Comparison of ENCODE assay signal across 23 mouse cellular contexts in the genomic region with DNA sequence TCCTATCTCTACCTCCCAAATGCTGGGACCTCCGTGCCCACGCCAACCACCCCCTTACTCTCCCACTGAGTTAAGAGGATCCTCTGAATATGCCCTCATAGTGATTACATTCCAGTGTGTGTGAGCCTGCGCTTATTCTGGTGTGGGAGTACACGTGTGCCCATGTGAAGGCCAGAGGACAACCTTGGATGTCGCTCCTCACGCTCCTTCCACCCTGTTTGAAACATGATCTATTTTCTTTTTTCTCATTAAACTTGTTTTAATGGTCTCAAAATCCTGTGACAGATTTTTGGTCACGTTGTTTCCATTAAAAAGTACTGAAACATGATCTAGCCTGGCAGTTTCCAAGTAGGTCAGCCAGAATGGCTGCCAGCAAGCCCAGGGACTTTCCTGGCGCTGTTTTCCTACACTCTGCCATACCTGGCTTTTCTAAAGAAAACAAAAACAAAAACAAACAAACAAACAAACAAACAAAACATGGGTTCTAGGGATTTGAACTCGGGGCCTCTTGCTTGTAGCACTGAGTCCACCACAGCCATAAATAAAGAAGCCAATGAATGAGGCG. TPM values are rescaled to one million over a fixed set of nuclear protein-coding genes. Genes with fewer than 3 reads are reported as not detected.
DNase-seq lines count a peak whose midpoint lies in the region; ATAC-seq lines count a peak whose summit lies in the region.
"Had no signal": no experiment of that assay in that cellular context is flagged by ENCODE, and none has a peak within 500 bp of the region (broad histone marks: within the 10 kb centered on the region; RNA-seq: fewer than 3 reads in every experiment).

No protein-coding gene starts in this region.

- no peaks in the 10 kb centered on the region for H3K4me1 ChIP-seq in embryonic facial prominence, embryonic 11.5 days (ENCODE audit: control insufficient read depth, insufficient read depth, low read length)
- H3K4me1 ChIP-seq in embryonic facial prominence, embryonic 10.5 days, result peaks cover 36% of the 10 kb centered on the region
- H3K4me1 ChIP-seq: forebrain, embryonic 12.5 days; heart, embryonic 13.5 days; hindbrain, embryonic 13.5 days; midbrain, embryonic 15.5 days had no signal

- no peak overlapping the region for H3K4me3 ChIP-seq in embryonic facial prominence, embryonic 11.5 days (ENCODE audit: low read depth, low read length)
- H3K4me3 ChIP-seq in embryonic facial prominence, embryonic 10.5 days, result no peak overlapping the region
- H3K4me3 ChIP-seq: forebrain, embryonic 12.5 days; heart, embryonic 13.5 days; hindbrain, embryonic 13.5 days; megakaryocyte, embryonic 14.5 days; midbrain, embryonic 15.5 days; myocyte had no signal

- DNase-seq in adrenal gland, adult (ENCODE audit: inconsistent age in 2 of 2, low spot score in 1 of 2), result peak; percentile 50 to 72
- no peak for DNase-seq in adrenal gland, adult 8-10 months
- peak; percentile 33 for DNase-seq in embryonic facial prominence, embryonic 11.5 days (ENCODE audit: low spot score)
- DNase-seq in embryonic facial prominence, embryonic 10.5 days (ENCODE audit: low spot score), result no peak
- peak; percentile 33 for DNase-seq in testis, postnatal 14 days (ENCODE audit: low spot score)
- DNase-seq in testis, postnatal 10 days (ENCODE audit: low spot score), result no peak
- DNase-seq in left cerebral cortex, adult 9 months (ENCODE audit: low spot score in 2 of 2), result no peak
- no peak for DNase-seq in B cell, adult 2 months
- DNase-seq: kidney, adult 8-10 months; kidney, postnatal 25 days; liver; lung, adult 18-20 months; lung, postnatal 14 days; thymus, adult 2 months had no signal

- H3K4me2 ChIP-seq in embryonic facial prominence, embryonic 11.5 days (ENCODE audit: low read depth, low read length), result no peak overlapping the region
- H3K4me2 ChIP-seq: forebrain, embryonic 12.5 days; heart, embryonic 13.5 days; hindbrain, embryonic 13.5 days; midbrain, embryonic 15.5 days had no signal

- no peak overlapping the region for H3K9ac ChIP-seq in embryonic facial prominence, embryonic 11.5 days (replicated peaks; ENCODE audit: low read length)
- H3K9ac ChIP-seq: forebrain, embryonic 12.5 days; heart, embryonic 13.5 days; hindbrain, embryonic 13.5 days; midbrain, embryonic 15.5 days had no signal

- H3K27ac ChIP-seq in embryonic facial prominence, embryonic 11.5 days (replicated peaks; ENCODE audit: low read depth, low read length), result no peak overlapping the region
- H3K27ac ChIP-seq in embryonic facial prominence, embryonic 10.5 days (replicated peaks), result no peak overlapping the region
- H3K27ac ChIP-seq: forebrain, embryonic 12.5 days; heart, embryonic 13.5 days; hindbrain, embryonic 13.5 days; midbrain, embryonic 15.5 days had no signal

- H3K27me3 ChIP-seq in embryonic facial prominence, embryonic 11.5 days (ENCODE audit: control insufficient read depth, insufficient read depth, low read length), result no peaks in the 10 kb centered on the region
- H3K27me3 ChIP-seq in embryonic facial prominence, embryonic 10.5 days (replicated peaks; ENCODE audit: low read depth, poor library complexity, severe bottlenecking), result no peaks in the 10 kb centered on the region
- H3K27me3 ChIP-seq: forebrain, embryonic 12.5 days; heart, embryonic 13.5 days; hindbrain, embryonic 13.5 days; megakaryocyte, embryonic 14.5 days; midbrain, embryonic 15.5 days had no signal

- H3K9me3 ChIP-seq in embryonic facial prominence, embryonic 11.5 days (replicated peaks; ENCODE audit: control insufficient read depth, low read length), result no peaks in the 10 kb centered on the region
- no peaks in the 10 kb centered on the region for H3K9me3 ChIP-seq in embryonic facial prominence, embryonic 10.5 days
- H3K9me3 ChIP-seq: forebrain, embryonic 12.5 days; heart, embryonic 13.5 days; hindbrain, embryonic 13.5 days; megakaryocyte, embryonic 14.5 days; midbrain, embryonic 15.5 days had no signal

- no peak for ATAC-seq in embryonic facial prominence, embryonic 11.5 days (replicated peaks; ENCODE audit: insufficient number of reproducible peaks, low FRiP score, low TSS enrichment, low read depth)
- ATAC-seq: activated CD4-positive, CD25-positive, alpha-beta regulatory T cell, adult 4 months; CD4-positive, CD25-positive, alpha-beta regulatory T cell, adult 4 months; inflammation-experienced regulatory T-cells, adult 6 months; midbrain, embryonic 15.5 days had no signal

- WGBS in embryonic facial prominence, embryonic 11.5 days, result 60% methylated on average over 10 of the region's 10 CpGs
- 76% methylated on average over 10 of the region's 10 CpGs for WGBS in embryonic facial prominence, embryonic 10.5 days

- H3K36me3 ChIP-seq in embryonic facial prominence, embryonic 11.5 days (replicated peaks; ENCODE audit: control insufficient read depth, insufficient read depth, low read depth, low read length), result no peaks in the 10 kb centered on the region
- H3K36me3 ChIP-seq in embryonic facial prominence, embryonic 10.5 days (replicated peaks), result no peaks in the 10 kb centered on the region
- H3K36me3 ChIP-seq: forebrain, embryonic 12.5 days; heart, embryonic 13.5 days; hindbrain, embryonic 13.5 days; midbrain, embryonic 15.5 days had no signal

RNA-seq across cellular contexts. Expression of a gene that starts 6.8 kb away (rescaled TPM):
- 1 to 10 TPM; 5.8 to 8.1 (median 6.9) TPM for total RNA-seq in adrenal gland, adult 8-10 months (2022)
- 13.8 and 15.0 TPM in 2 replicates for polyA plus RNA-seq in embryonic facial prominence, embryonic 11.5 days (2014; fragmentation: Nextera tagmentation; extraction: Ambion mirVana)
- polyA plus RNA-seq in embryonic facial prominence, embryonic 10.5 days (2016; fragmentation: Nextera tagmentation; extraction: Ambion mirVana), result 6.7 and 7.8 TPM in 2 replicates

RNA-seq across cellular contexts. Expression of a gene that starts 28.7 kb away (rescaled TPM):
- 10 to 100 TPM; 29.4 to 33.5 (median 32.5) TPM for total RNA-seq in adrenal gland, adult 8-10 months (2022)
- 81.9 and 82.4 TPM in 2 replicates for polyA plus RNA-seq in embryonic facial prominence, embryonic 11.5 days (2014; fragmentation: Nextera tagmentation; extraction: Ambion mirVana)
- polyA plus RNA-seq in embryonic facial prominence, embryonic 10.5 days (2016; fragmentation: Nextera tagmentation; extraction: Ambion mirVana), result 104 and 106 TPM in 2 replicates

RNA-seq across cellular contexts. Expression of a gene that starts 40.0 kb away (rescaled TPM):
- total RNA-seq in adrenal gland, adult 8-10 months (2022), result 10 to 100 TPM; 37.7 to 62.9 (median 50.9) TPM
- polyA plus RNA-seq in embryonic facial prominence, embryonic 11.5 days (2014; fragmentation: Nextera tagmentation; extraction: Ambion mirVana), result 66.0 and 74.6 TPM in 2 replicates
- polyA plus RNA-seq in embryonic facial prominence, embryonic 10.5 days (2016; fragmentation: Nextera tagmentation; extraction: Ambion mirVana), result 62.2 and 67.5 TPM in 2 replicates

Comparison
In these comparisons a context has a peak if more than half of its experiments do, and no peak if none do; other contexts are left out.
1. DNase-seq: peak in adrenal gland, adult (2 of 2), embryonic facial prominence, embryonic 11.5 days (single experiment) and testis, postnatal 14 days (single experiment); none in adrenal gland, adult 8-10 months (single experiment), embryonic facial prominence, embryonic 10.5 days (single experiment), testis, postnatal 10 days (single experiment), left cerebral cortex, adult 9 months (0 of 2) and B cell, adult 2 months (0 of 2).